Mouse (Mus musculus): Measurements from ENCODE around the gene Cfap157.

DNA sequence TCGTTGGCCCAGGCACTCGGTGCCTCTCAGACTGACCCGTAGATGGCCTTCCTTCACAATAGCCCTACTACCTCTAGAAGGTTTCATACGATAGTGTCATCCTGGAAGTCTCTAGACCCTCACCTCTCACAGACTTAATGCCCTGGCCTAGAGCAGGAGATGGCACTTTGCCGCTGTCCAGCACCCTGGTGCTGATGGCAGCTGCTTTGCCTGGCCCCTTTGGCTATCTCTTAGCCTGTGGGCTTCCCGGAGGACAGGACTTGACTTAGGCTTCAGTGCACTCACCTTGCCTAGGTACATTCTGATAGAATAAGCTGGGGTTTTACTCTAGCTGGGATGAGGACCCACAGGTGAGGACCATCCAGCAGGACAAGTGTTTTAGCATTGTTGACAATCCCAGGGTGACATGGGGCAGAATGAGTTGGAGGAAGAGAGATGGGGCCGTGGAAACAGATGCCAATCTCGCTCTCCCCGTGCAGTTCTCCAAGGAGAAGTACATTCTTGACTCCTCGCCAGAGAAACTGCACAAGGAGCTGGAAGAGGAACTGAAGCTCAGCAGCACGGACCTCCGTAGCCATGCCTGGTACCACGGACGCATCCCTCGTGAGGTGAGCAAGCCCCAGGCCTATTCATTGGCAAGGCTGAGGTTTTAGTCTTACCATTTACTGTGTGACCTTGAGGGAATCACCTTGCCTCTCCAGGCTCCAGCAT, 39.8 kb downstream of the Cfap157 start:
- TF ChIP-seq CTCF (IDR thresholded peaks at IDR 0.05; ENCODE audit: control insufficient read depth, insufficient read depth, low read length) (no peak), POLR2A (IDR thresholded peaks at IDR 0.05; ENCODE audit: borderline replicate concordance, control insufficient read depth, low read depth, low read length) (no peak)

Data from bone marrow, adult 2 months (tissue).